Mouse (Mus musculus) cerebellum, adult 2 months (tissue): ENCODE results near the gene Cttn.

Source experiments
- CTCF ChIP-seq: fragments of 200-500 bp; IDR thresholded peaks from 2 replicates; pipeline ENCODE4 v1.5.1; 2011; ENCODE audit warnings: low read depth, mild to moderate bottlenecking, control low read depth, low read length, moderate library complexity, borderline replicate concordance; ENCODE audit not compliant: insufficient read depth
- POLR2A ChIP-seq: fragments of 200-500 bp; IDR thresholded peaks from 2 replicates; pipeline ENCODE4 v1.6.1; 2011; ENCODE audit warnings: low read length, control low read depth, borderline replicate concordance; ENCODE audit not compliant: insufficient read depth

- TF ChIP-seq CTCF (no peak), POLR2A (no peak)
Observed at GRCm38 (mm10) chr7:144492931-144493330, 22.1 kb upstream of the Cttn start.
